Mouse (Mus musculus) sigmoid colon, adult 10 weeks (tissue): ENCODE measurements around the gene Dnah8. TPM values are rescaled to one million over a fixed set of nuclear protein-coding genes. Genes with fewer than 3 reads are reported as not detected.

Source experiments
- polyA plus RNA-seq: library from polyadenylated mRNA; stranded (reverse); fragments of 350-450 nt; fragmentation: Illumina TruSeq; extraction: RNeasy Lipid Tissue Mini Kit (QIAGEN cat#74804); gene quantifications from one replicate; pipeline ENCODE4 v1.2.3, GENCODE M21; 2014; ENCODE audit warnings: low read depth, low replicate concordance

Dnah8 gene
- 1.6 TPM for polyA plus RNA-seq

GRCm38 (mm10) chr17:30624132-30624531, at the start of gene Dnah8:
Gene Dnah8 (plus strand): TSS chr17:30624354.

GRCm38 (mm10) chr17:30575941-30576773, 48.0 kb upstream of the Dnah8 start, which contains the start of gene Btbd9:
Gene Btbd9 (minus strand): TSS chr17:30576488.

GRCm38 (mm10) chr17:30626719-30627118, 2.6 kb downstream of the Dnah8 start, which contains the start of gene Glo1:
Gene Glo1 (minus strand): TSS chr17:30626871.

GRCm38 (mm10) chr17:30901627-30902026, 277.5 kb downstream of the Dnah8 start, which contains the start of gene Glp1r:
Gene Glp1r (plus strand): TSS chr17:30901817.

Other genes with a start within 250 kb of the Dnah8 start
- 7.9 TPM for gene Btbd9, start 47.9 kb upstream of the Dnah8 start, polyA plus RNA-seq
- 156 TPM for gene Glo1, start 2.5 kb downstream of the Dnah8 start, polyA plus RNA-seq